In the genomic region with DNA sequence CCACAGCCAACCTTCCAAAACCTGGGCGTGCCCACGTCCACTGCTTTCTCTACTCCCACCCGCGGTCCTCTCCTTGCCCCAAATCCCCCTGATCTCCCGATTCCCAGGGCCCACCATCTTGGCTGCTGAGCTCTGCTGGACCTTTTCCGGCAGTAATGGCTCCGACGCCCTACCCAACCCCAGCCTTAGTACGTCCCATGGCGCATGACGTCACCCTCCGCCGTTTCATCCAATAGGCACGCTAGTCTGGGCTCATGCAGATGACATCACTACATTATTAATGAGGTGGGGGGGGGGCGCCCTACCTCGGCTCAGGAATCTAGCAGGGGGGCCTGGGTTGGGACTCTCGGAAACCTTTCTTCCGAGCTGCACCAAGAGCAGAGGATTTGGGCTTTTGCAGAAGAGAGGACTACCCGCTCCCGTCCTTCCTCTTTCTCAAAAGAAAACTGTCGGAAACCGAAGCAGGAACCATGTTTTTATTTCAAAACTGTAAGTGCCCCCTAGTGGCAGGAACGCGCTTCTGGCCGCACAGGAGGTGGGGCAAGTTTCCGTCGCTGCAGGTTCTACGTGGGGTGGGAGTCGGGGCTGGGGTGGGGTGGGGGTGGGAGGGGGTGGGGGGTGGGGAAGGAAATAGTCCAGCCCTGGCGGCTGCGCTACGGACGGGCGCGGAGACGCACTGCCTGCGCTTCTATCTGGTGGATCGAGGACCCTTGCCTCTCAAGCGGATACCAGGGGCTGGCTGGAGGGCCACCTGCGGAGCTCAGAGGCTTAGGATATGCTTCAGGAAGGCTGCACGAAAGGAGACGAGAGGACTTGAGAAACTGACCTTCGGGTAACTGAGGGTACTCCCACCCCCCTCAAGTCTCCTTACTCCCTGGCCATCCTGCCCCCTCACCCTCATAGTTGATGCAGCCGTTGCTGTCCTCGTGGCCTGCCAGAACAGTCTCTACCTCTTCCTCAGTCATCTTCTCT, we compare ENCODE assay signal across 8 mouse cellular contexts. TPM values are rescaled to one million over a fixed set of nuclear protein-coding genes. Genes with fewer than 3 reads are reported as not detected.
DNase-seq lines count a peak whose midpoint lies in the region; ATAC-seq lines count a peak whose summit lies in the region.

A gene (minus strand): TSS at position 451 of the 972 bp plus-strand sequence.

- peak; percentile 99 for DNase-seq in adipocyte (ENCODE audit: low spot score)
- DNase-seq in embryo, embryonic 10 days (ENCODE audit: low spot score): peak; percentile 100
- peak; percentile 97 for DNase-seq in gastrocnemius, postnatal 10 days
- peak; percentile 99 for DNase-seq in induced T-regulatory cell, adult 2 months (ENCODE audit: low read depth)
- DNase-seq in left cerebral cortex, adult 9 months (ENCODE audit: low spot score in 2 of 2): peak; percentile 93 to 98
- peak; percentile 99 for DNase-seq in right cerebral cortex, postnatal 14 days
- DNase-seq in urinary bladder, postnatal 36 days (ENCODE audit: low spot score in 2 of 2): peak; percentile 96 to 99

- ATAC-seq in megakaryocyte progenitor cell, adult 5-6 weeks (replicated peaks; ENCODE audit: poor library complexity): peak; percentile 65

RNA-seq across cellular contexts. Expression of the gene that starts here (rescaled TPM):
- 100 to 1,000 TPM; 305 to 356 TPM for total RNA-seq in gastrocnemius, postnatal 10 days (2021)
- total RNA-seq in megakaryocyte progenitor cell, adult 5-6 weeks (2015): 760 and 847 TPM in 2 replicates
- total RNA-seq in megakaryocyte progenitor cell, adult 5-6 weeks (2017): 1,168 and 1,230 TPM in 2 replicates

Comparison
In these comparisons a context has a peak if more than half of its experiments do, and no peak if none do; other contexts are left out.
1. Peak in every context shown above with its lines: DNase-seq and ATAC-seq.